Mouse (Mus musculus) spleen, adult 2 months (tissue): ENCODE measurements around the gene Gm10322.

Experiments
- CTCF ChIP-seq: fragments of 200-500 bp; IDR thresholded peaks from 2 replicates; pipeline ENCODE4 v1.5.1; 2011; ENCODE audit warnings: mild to moderate bottlenecking, inconsistent platforms; ENCODE audit not compliant: insufficient read depth, insufficient read length, insufficient replicate concordance; ENCODE audit errors: extremely low read depth
- POLR2A ChIP-seq: fragments of 200-500 bp; IDR thresholded peaks from 2 replicates; pipeline ENCODE4 v1.6.1; 2011; ENCODE audit warnings: low read depth, low read length, inconsistent platforms

DNA sequence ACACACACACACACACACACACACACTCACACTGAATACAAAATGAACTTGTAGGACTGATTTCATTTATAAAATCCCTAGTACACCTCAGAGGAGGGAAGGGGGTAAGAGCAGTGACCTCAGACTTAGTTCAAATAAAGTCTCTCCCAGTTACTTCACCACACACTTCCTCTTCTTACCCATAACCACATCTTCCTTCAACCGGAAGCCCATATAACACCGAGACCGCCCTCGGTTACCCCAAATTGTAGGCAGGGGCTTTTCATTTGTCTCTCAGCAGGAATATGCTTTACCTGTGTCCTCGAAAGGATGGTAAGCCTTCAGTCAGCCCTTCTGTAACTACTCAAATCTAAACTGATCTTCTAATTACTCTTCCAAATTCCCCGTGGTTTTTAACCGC, 26.4 kb upstream of the Gm10322 start:
- TF ChIP-seq CTCF: no peak
- no peak for TF ChIP-seq POLR2A
